Mouse (Mus musculus): ENCODE results near the gene Lyl1. TPM values are rescaled to one million over a fixed set of nuclear protein-coding genes. Genes with fewer than 3 reads are reported as not detected.

Gene Lyl1
- polyA plus RNA-seq, 1 experiment = 20.2 TPM

DNA sequence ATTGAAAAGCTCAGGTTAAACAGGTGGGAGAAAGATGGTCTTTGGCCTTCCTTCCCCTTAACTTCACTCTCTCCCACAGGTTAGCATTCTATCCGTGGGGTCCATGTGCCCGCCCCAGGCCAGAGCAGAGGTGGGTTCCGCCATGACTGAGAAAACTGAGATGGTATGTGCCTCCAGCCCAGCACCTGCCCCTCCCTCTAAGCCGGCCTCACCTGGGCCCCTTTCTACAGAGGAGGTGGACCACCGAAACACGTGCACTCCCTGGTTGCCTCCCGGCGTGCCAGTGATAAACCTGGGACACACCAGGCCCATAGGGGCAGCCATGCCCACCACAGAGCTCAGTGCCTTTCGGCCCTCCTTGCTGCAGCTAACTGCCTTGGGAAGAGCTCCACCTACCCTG, 1.3 kb downstream of the Lyl1 start:
- TF ChIP-seq POLR2A (IDR thresholded peaks at IDR 0.05; ENCODE audit: borderline replicate concordance, extremely low read depth, low read depth, low read length) (no peak), CTCF (IDR thresholded peaks at IDR 0.05; ENCODE audit: insufficient read depth, low read length) (no peak)
- H3K4me1 ChIP-seq (ENCODE audit: control insufficient read depth, insufficient read depth, low read length) = peaks cover 42% of the 10 kb centered on the region
- no peak for DNase-seq
- 66% methylated on average over 9 of the region's 9 CpGs for WGBS
- H3K4me3 ChIP-seq (replicated peaks; ENCODE audit: extremely low read depth, low read depth, low read length) = peak overlapping the region; percentile 15

- TF ChIP-seq POLR2A (IDR thresholded peaks at IDR 0.05; ENCODE audit: borderline replicate concordance, extremely low read depth, low read depth, low read length) (no peak), CTCF (IDR thresholded peaks at IDR 0.05; ENCODE audit: insufficient read depth, low read length) (no peak)
- Histone ChIP-seq H3K4me1 (ENCODE audit: control insufficient read depth, insufficient read depth, low read length) (peaks cover 45% of the 10 kb centered on the region), H3K4me3 (replicated peaks; ENCODE audit: extremely low read depth, low read depth, low read length) (peak overlapping the region; percentile 7)
- no peak for DNase-seq
- WGBS = 75% methylated on average over 6 of the region's 6 CpGs
Measured at GRCm38 (mm10) chr8:84702963-84703465, 1.8 kb downstream of the Lyl1 start.

DNA sequence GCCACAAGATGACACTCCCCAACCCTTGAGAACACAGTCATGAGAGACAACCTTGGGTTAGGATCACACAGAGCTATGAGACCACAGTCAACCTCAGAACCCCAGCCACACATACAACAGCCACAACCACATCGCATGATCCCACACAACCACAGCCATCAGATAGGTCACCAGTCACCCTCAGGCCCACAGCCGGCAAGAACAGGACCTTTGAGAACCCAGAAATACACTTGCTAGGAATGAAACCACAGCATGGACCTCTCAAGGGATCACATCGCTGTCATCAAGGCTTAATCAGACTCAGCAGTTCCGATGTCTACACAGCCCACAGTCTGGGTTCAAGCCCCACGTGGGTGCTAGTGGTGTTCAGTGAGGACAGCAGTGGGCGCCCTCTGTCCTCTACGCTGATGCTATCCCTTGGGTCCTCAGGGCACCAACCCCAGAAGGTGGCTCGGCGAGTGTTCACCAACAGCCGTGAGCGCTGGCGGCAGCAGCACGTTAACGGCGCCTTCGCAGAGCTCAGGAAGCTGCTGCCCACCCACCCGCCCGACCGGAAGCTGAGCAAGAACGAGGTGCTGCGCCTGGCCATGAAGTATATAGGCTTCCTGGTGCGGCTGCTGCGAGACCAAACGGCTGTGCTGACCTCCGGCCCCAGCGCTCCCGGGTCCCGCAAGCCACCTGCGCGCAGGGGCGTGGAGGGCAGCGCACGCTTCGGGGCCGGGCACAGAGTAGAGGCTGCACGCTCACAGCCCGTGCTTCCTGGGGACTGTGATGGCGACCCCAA, 2.4 kb downstream of the Lyl1 start:
- TF ChIP-seq POLR2A (IDR thresholded peaks at IDR 0.05; ENCODE audit: borderline replicate concordance, extremely low read depth, low read depth, low read length) = no peak
- TF ChIP-seq CTCF (IDR thresholded peaks at IDR 0.05; ENCODE audit: insufficient read depth, low read length) = 0 out of 2 replicates have a peak, but pooled peaks have one; percentile 10
- 24% methylated on average over 38 of the region's 38 CpGs for WGBS
- no peak for DNase-seq
- Histone ChIP-seq H3K4me1 (ENCODE audit: control insufficient read depth, insufficient read depth, low read length) (peaks cover 43% of the 10 kb centered on the region), H3K4me3 (replicated peaks; ENCODE audit: extremely low read depth, low read depth, low read length) (peak overlapping the region; percentile 7)

DNA sequence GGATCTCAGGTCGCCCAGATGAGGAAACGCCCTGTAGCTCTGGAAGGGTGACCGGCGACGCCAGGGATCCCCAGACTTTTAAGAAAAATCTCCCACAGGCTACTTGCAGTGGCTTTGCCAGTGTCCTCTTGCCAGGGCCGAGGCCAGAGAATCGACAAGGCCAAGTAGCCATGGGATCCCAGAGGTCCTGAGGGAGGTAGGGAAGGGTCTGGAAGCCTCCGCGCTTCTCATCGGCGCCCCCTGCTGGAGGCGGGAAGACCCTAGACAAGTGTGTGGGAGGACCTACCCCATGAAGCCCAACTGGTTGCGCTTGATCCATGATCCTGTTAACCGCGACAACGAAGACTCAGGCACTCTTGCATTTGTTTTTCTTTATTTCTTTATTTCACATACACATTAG, 3.1 kb downstream of the Lyl1 start:
- 13% methylated on average over 16 of the region's 16 CpGs for WGBS
- TF ChIP-seq POLR2A (IDR thresholded peaks at IDR 0.05; ENCODE audit: borderline replicate concordance, extremely low read depth, low read depth, low read length) (no peak; the same call in 1 of the 2 replicates), CTCF (IDR thresholded peaks at IDR 0.05; ENCODE audit: insufficient read depth, low read length) (peak; percentile 77)
- H3K4me3 ChIP-seq (replicated peaks; ENCODE audit: extremely low read depth, low read depth, low read length) = peak overlapping the region; percentile 25
- peaks cover 42% of the 10 kb centered on the region for H3K4me1 ChIP-seq (ENCODE audit: control insufficient read depth, insufficient read depth, low read length)
- DNase-seq = peak; percentile 81

DNA sequence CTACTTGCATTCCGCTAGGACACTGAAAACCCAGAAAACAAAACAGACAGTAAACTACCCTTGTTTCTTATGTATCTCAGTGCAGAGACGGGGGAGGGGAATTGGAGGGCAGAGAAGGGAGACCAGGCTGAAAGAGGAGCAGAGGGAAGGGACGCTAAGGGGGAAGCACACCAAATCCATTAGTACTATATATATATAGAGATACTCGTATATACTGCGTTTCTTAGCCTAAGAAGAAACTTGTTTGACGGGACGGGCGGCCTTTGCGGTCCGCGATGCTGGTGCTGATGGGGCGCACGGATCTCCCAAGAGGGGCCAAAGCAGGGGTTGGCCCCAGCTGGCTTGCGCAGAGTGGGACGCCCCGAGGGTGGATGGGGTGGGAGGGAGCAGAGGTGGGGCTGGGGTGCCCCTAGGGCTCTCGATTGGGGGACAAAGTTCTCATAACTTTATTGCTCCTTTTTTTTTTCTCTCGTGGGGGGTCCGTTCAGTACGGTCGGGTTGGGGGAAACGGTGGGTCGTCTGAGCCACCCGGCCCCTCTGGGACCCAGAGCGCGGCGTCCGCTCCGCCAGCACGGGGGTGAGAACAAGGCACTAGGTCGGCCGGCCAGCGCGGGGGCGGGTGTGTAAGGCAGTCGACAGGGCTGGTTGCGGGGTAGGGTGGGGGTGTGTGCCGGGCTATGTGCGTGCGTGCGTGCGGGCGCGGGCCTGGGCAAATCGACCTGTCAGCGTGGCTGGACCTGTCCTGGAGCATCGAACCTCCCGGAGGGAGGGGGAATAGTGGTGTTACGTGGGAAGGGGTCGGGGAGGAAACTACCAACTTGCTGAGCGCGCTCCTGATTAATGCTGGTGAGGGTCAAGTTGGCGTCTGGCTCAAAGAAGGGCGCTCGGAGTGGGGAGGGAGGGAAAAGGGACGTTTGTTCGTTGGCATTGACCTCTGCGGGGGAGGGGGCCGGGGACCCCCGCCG, 3.9 kb downstream of the Lyl1 start:
- Histone ChIP-seq H3K4me1 (ENCODE audit: control insufficient read depth, insufficient read depth, low read length) (peaks cover 37% of the 10 kb centered on the region), H3K4me3 (replicated peaks; ENCODE audit: extremely low read depth, low read depth, low read length) (peak overlapping the region; percentile 7)
- peak; percentile 47 for DNase-seq
- WGBS = 10% methylated on average over 61 of the region's 61 CpGs
- no peak for TF ChIP-seq POLR2A (IDR thresholded peaks at IDR 0.05; ENCODE audit: borderline replicate concordance, extremely low read depth, low read depth, low read length)

GRCm38 (mm10) chr8:84705960-84706359, 4.7 kb downstream of the Lyl1 start:
- WGBS = 39% methylated on average over 12 of the region's 12 CpGs
- TF ChIP-seq POLR2A (IDR thresholded peaks at IDR 0.05; ENCODE audit: borderline replicate concordance, extremely low read depth, low read depth, low read length) (no peak), CTCF (IDR thresholded peaks at IDR 0.05; ENCODE audit: insufficient read depth, low read length) (no peak)
- DNase-seq = no peak
- peaks cover 35% of the 10 kb centered on the region for H3K4me1 ChIP-seq (ENCODE audit: control insufficient read depth, insufficient read depth, low read length)
- H3K4me3 ChIP-seq (replicated peaks; ENCODE audit: extremely low read depth, low read depth, low read length) = no peak overlapping the region

GRCm38 (mm10) chr8:84706610-84707266, 5.5 kb downstream of the Lyl1 start:
- WGBS = 25% methylated on average over 45 of the region's 45 CpGs
- Histone ChIP-seq H3K4me1 (ENCODE audit: control insufficient read depth, insufficient read depth, low read length) (peaks cover 36% of the 10 kb centered on the region), H3K4me3 (replicated peaks; ENCODE audit: extremely low read depth, low read depth, low read length) (peak overlapping the region; percentile 45)
- peak; percentile 56 for DNase-seq
- TF ChIP-seq CTCF (IDR thresholded peaks at IDR 0.05; ENCODE audit: insufficient read depth, low read length) (no peak), POLR2A (IDR thresholded peaks at IDR 0.05; ENCODE audit: borderline replicate concordance, extremely low read depth, low read depth, low read length) (no peak)

DNA sequence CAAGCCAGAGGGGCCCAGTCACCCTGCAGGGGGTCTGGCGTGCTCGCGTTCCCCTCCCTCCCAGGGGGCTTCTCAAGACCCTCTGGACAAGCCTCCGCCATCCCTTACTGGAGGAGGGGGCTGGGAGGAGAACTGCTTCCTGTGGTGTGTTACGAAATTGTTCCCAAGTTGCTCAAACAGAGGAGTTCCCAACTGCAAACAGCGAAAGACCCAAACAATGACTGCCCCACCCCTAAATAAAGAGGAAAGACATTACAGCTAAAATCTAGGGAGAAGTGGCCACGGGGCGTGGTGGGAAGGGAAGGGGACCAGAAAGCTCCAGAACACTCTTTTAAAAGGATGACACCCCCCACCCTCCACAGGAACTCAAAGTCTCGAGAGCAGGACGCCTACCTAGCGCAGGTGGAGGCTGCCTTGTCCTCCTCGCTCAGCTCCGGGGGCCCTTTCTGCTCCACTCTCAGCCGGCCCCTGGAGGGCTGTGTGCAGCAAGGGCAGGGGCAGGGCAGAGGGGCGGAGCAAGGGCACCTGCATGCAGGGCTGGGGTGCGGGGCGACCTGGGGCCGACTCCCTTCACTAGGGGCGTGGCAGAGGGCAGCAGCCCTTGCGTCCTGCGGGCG, 6.1 kb downstream of the Lyl1 start:
- WGBS = 23% methylated on average over 22 of the region's 22 CpGs

More for the DNA sequence above, 6.1 kb downstream of the Lyl1 start:
- H3K4me1 ChIP-seq (ENCODE audit: control insufficient read depth, insufficient read depth, low read length) = peaks cover 37% of the 10 kb centered on the region
- no peak for TF ChIP-seq POLR2A (IDR thresholded peaks at IDR 0.05; ENCODE audit: borderline replicate concordance, extremely low read depth, low read depth, low read length)
- TF ChIP-seq CTCF (IDR thresholded peaks at IDR 0.05; ENCODE audit: insufficient read depth, low read length) = no peak
- H3K4me3 ChIP-seq (replicated peaks; ENCODE audit: extremely low read depth, low read depth, low read length) = peak overlapping the region; percentile 45
- peak; percentile 83 for DNase-seq
